Mouse (Mus musculus) lung, embryonic 15.5 days (tissue): ENCODE results near the gene Mrps15. TPM values are rescaled to one million over a fixed set of nuclear protein-coding genes. Genes with fewer than 3 reads are reported as not detected.
A peak's percentile ranks its signal among the peaks of the same experiment; 100 is the strongest.

Source experiments
- ATAC-seq: fragments of 200-750 bp; cut with Nextera tagmentation; 2 replicates; pipeline ENCODE4 v1.8.0; 2017; ENCODE audit warnings: moderate number of reproducible peaks, borderline replicate concordance; ENCODE audit not compliant: low FRiP score, low TSS enrichment; ENCODE audit errors: extremely low read depth
- H3K27ac ChIP-seq: fragments of 300-500 bp; sonication (generic); 2 replicates; pipeline ENCODE4 v1.5.1; 2015; ENCODE audit warnings: moderate library complexity, mild to moderate bottlenecking, inconsistent platforms
- H3K27me3 ChIP-seq: fragments of 300-500 bp; sonication (generic); 2 replicates; pipeline ENCODE4 v1.6.1; 2015; ENCODE audit warnings: inconsistent platforms
- H3K36me3 ChIP-seq: fragments of 300-500 bp; sonication (generic); 2 replicates; pipeline ENCODE4 v1.6.1; 2015; ENCODE audit warnings: inconsistent platforms
- H3K4me1 ChIP-seq: fragments of 300-500 bp; sonication (generic); 2 replicates; pipeline ENCODE4 v1.6.1; 2015; ENCODE audit warnings: inconsistent platforms
- H3K4me2 ChIP-seq: fragments of 300-500 bp; sonication (generic); 2 replicates; pipeline ENCODE4 v1.6.1; 2015; ENCODE audit warnings: inconsistent platforms, mild to moderate bottlenecking, moderate library complexity
- H3K4me3 ChIP-seq: fragments of 300-500 bp; sonication (generic); 2 replicates; pipeline ENCODE4 v1.5.1; 2015; ENCODE audit warnings: mild to moderate bottlenecking, inconsistent platforms
- H3K9ac ChIP-seq: fragments of 300-500 bp; sonication (generic); 2 replicates; pipeline ENCODE4 v1.6.1; 2015; ENCODE audit warnings: inconsistent platforms
- H3K9me3 ChIP-seq: fragments of 300-500 bp; sonication (generic); 2 replicates; pipeline ENCODE4 v1.6.1; 2016; ENCODE audit warnings: inconsistent platforms
- WGBS: fragments of 180-500 bp; shearing (Covaris S2); methylation state at CpG from one replicate; pipeline ENCODE4 v1.1.7; 2015; 5-methylcytosine and 5-hydroxymethylcytosine counted together
- polyA plus RNA-seq: library from polyadenylated mRNA; unstranded; fragments of >200 nt; fragmentation: Nextera tagmentation; extraction: Ambion mirVana; gene quantifications from 2 replicates; pipeline ENCODE4 v1.2.1, GENCODE M21; 2015

Mrps15 gene
- polyA plus RNA-seq, result 127 and 130 TPM in 2 replicates

- Histone ChIP-seq H3K9ac (peak within 1 kb of the TSS; percentile 85), H3K27me3 (no peaks in the 10 kb centered on the region), H3K9me3 (no peaks in the 10 kb centered on the region), H3K4me1 (peaks cover 11% of the 10 kb centered on the region), H3K36me3 (peaks cover 14% of the 10 kb centered on the region; the same call in 1 of the 2 replicates), H3K4me2 (peak within 1 kb of the TSS; percentile 84), H3K4me3 (peak within 1 kb of the TSS; percentile 87), H3K27ac (peak within 1 kb of the TSS; percentile 75)
- peak; percentile 91 for ATAC-seq
- 0% methylated on average over 56 of the region's 56 CpGs for WGBS
These were observed at the start of gene Mrps15 for GRCm38 (mm10) chr4:126046851-126047585. TSS of gene Mrps15 (plus strand) at chr4:126046925.

DNA sequence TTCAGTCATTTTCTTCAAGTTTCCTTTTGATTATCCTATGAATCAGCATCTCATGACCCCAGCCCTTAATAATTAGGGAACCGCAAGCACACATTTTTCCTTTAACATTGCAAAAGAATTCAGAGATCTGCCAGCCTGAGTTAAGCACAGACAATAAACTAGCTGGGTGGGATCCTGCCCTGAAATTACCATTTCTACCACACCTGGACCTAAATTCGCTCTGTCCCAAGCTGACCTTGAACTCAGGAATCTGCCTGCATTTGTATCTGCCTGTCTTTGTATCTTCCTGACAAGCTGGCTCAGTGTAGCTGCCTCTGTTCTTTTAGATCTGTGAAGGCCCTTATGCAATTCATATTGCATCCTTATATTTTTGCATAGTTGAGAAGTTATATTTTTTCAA is 48.9 kb upstream of the Mrps15 start:
- Histone ChIP-seq H3K27me3 (no peaks in the 10 kb centered on the region), H3K9ac (no peak overlapping the region), H3K4me3 (no peak overlapping the region), H3K36me3 (no peaks in the 10 kb centered on the region), H3K4me2 (no peak overlapping the region), H3K27ac (no peak overlapping the region), H3K9me3 (no peaks in the 10 kb centered on the region), H3K4me1 (no peaks in the 10 kb centered on the region)
- ATAC-seq, result no peak
- WGBS, result 83% methylated on average over 2 of the region's 2 CpGs

GRCm38 (mm10) chr4:126001311-126002199 is 45.2 kb upstream of the Mrps15 start:
- 80% methylated on average over 12 of the region's 12 CpGs for WGBS
- Histone ChIP-seq H3K27me3 (no peaks in the 10 kb centered on the region), H3K36me3 (no peaks in the 10 kb centered on the region), H3K4me2 (no peak overlapping the region), H3K27ac (no peak overlapping the region), H3K4me1 (no peaks in the 10 kb centered on the region), H3K9me3 (no peaks in the 10 kb centered on the region), H3K9ac (no peak overlapping the region), H3K4me3 (no peak overlapping the region)
- no peak for ATAC-seq

DNA sequence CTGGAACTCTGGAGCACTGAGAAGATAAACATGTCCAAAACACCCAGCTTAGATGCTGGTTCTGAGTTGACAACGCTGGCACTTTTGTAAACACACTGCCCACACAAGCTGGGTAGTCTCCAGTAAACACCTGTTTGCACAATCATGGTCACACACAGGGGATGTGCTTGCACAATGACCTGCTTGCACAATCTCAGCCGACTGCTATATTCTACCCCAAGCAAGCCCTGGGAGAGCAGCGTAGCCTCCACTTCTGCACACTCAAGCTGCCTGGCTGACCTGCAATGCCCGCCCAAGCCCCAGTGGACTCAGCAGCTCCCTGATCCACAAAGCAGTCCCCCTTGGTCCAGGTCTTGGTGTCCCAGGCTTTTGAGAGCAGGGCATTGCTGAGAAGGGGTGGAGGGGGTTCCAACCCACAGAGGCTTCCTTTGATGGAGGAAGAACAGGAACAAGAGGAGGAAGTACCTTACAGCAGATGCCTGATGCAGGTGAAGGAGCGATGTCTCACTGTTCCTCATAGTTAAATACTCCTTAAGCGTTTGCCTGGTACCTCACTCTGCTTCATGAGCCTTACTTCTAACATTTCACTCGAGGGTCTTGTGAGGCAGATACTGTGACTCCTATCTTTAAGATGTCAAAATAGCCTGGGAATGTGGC is 28.9 kb upstream of the Mrps15 start:
- WGBS, result 71% methylated on average over 7 of the region's 7 CpGs
- no peak overlapping the region for H3K4me2 ChIP-seq
- no peak for ATAC-seq

DNA sequence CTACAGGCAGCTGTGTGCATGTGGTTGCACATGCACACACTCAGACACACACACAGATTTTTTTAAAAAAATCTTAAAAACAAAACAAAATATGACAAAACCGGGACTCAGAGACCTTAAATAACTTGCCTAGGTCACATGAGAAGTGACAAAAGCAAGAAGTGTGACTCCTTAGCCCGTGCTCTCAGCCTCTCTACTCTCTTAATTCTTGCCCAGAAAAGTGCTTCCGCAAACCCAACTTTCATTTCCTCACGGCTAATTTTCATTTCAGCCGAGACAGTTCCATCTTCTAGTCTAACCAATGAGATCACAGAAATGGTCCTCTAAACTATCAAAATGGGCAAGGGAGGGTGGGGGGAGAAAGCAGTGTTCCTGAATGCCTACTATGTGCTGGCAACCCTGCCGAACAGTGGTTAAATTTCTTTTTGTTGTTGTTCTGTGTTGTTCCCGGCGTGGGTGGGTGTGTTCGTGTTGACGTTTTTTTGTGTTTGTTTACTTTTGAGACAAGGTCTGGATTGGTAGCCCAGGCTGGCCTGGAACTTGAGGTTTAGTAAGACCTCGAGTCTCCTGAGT is 27.7 kb upstream of the Mrps15 start:
- Histone ChIP-seq H3K9ac (no peak overlapping the region), H3K27ac (no peak overlapping the region), H3K27me3 (no peaks in the 10 kb centered on the region), H3K4me1 (no peaks in the 10 kb centered on the region), H3K9me3 (no peaks in the 10 kb centered on the region), H3K4me3 (no peak overlapping the region), H3K4me2 (no peak overlapping the region), H3K36me3 (no peaks in the 10 kb centered on the region)
- 70% methylated on average over 11 of the region's 11 CpGs for WGBS
- no peak for ATAC-seq

More for the DNA sequence above, 28.9 kb upstream of the Mrps15 start:
- H3K36me3 ChIP-seq, result no peaks in the 10 kb centered on the region
- no peak overlapping the region for H3K9ac ChIP-seq
- H3K27me3 ChIP-seq, result no peaks in the 10 kb centered on the region
- H3K9me3 ChIP-seq, result no peaks in the 10 kb centered on the region
- H3K4me1 ChIP-seq, result no peaks in the 10 kb centered on the region
- no peak overlapping the region for H3K27ac ChIP-seq
- H3K4me3 ChIP-seq, result no peak overlapping the region

DNA sequence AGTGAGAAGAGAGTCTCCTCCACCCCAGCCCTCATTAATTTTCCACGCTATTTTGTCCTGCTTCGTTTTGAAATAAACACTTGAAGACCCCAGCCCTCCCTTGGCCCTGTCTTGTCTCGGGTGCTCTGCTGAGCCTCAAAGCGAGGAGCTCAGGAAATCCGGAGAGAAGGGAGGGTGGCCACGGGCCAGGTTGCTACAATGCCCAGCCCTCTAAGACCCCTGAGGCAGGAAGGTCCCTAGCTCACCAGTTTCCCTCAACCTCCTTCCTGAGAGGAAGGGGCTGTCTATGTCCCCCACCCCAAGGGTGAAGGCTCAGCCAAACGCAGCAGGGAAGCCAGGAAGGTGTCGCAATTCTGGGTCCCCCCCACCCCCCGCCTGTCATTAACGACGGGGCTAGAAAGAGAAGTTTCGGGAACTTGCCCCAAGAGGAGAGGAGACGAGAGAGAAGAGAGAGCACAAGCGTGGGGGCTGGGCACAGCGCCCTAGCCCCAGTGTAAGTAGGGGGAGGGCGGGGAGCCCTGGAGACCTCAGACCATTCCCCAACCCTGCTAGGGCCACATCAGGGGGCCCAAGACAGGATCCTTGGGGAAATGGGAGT is 22.3 kb upstream of the Mrps15 start, which contains the start of gene Csf3r:
Gene Csf3r (plus strand): TSS at position 248 of the 598 bp plus-strand sequence.
- Histone ChIP-seq H3K4me1 (no peaks in the 10 kb centered on the region), H3K4me3 (no peak within 1 kb of the TSS), H3K27ac (no peak within 1 kb of the TSS), H3K9me3 (no peaks in the 10 kb centered on the region), H3K4me2 (peak within 1 kb of the TSS; percentile 24; the same call in 1 of the 2 replicates), H3K9ac (no peak within 1 kb of the TSS), H3K27me3 (no peaks in the 10 kb centered on the region), H3K36me3 (no peaks in the 10 kb centered on the region)
- WGBS, result 31% methylated on average over 16 of the region's 16 CpGs
- no peak for ATAC-seq

- H3K36me3 ChIP-seq, result no peaks in the 10 kb centered on the region
- no peak overlapping the region for H3K4me2 ChIP-seq
- no peaks in the 10 kb centered on the region for H3K4me1 ChIP-seq
- no peak overlapping the region for H3K9ac ChIP-seq
- no peaks in the 10 kb centered on the region for H3K9me3 ChIP-seq
- ATAC-seq, result no peak
- 66% methylated on average over 5 of the region's 5 CpGs for WGBS
- no peaks in the 10 kb centered on the region for H3K27me3 ChIP-seq
- H3K4me3 ChIP-seq, result no peak overlapping the region
- H3K27ac ChIP-seq, result no peak overlapping the region
These were observed 20.9 kb upstream of the Mrps15 start for GRCm38 (mm10) chr4:126025801-126026200.

GRCm38 (mm10) chr4:126027980-126028379 is 18.7 kb upstream of the Mrps15 start:
- no peaks in the 10 kb centered on the region for H3K27me3 ChIP-seq
- H3K9ac ChIP-seq, result no peak overlapping the region
- H3K27ac ChIP-seq, result no peak overlapping the region
- no peak for ATAC-seq
- H3K36me3 ChIP-seq, result no peaks in the 10 kb centered on the region
- H3K4me3 ChIP-seq, result no peak overlapping the region
- no peaks in the 10 kb centered on the region for H3K9me3 ChIP-seq
- WGBS, result 82% methylated on average over 3 of the region's 3 CpGs
- H3K4me1 ChIP-seq, result no peaks in the 10 kb centered on the region
- H3K4me2 ChIP-seq, result no peak overlapping the region

GRCm38 (mm10) chr4:126029042-126029441 is 17.7 kb upstream of the Mrps15 start:
- H3K4me1 ChIP-seq, result no peaks in the 10 kb centered on the region
- no peak overlapping the region for H3K9ac ChIP-seq
- no peak overlapping the region for H3K4me2 ChIP-seq
- no peaks in the 10 kb centered on the region for H3K36me3 ChIP-seq
- no peak for ATAC-seq
- H3K9me3 ChIP-seq, result no peaks in the 10 kb centered on the region
- no peak overlapping the region for H3K4me3 ChIP-seq
- H3K27ac ChIP-seq, result no peak overlapping the region
- H3K27me3 ChIP-seq, result no peaks in the 10 kb centered on the region
- 54% methylated on average over 3 of the region's 3 CpGs for WGBS

- WGBS, result 69% methylated on average over 5 of the region's 5 CpGs
- Histone ChIP-seq H3K36me3 (no peaks in the 10 kb centered on the region), H3K4me1 (no peaks in the 10 kb centered on the region), H3K27me3 (no peaks in the 10 kb centered on the region), H3K9me3 (no peaks in the 10 kb centered on the region), H3K4me2 (no peak overlapping the region), H3K9ac (no peak overlapping the region), H3K4me3 (no peak overlapping the region), H3K27ac (no peak overlapping the region)
- no peak for ATAC-seq
These were observed 16.0 kb upstream of the Mrps15 start for GRCm38 (mm10) chr4:126030705-126031104.

GRCm38 (mm10) chr4:126035413-126035812 is 11.3 kb upstream of the Mrps15 start:
- 69% methylated on average over 5 of the region's 5 CpGs for WGBS
- Histone ChIP-seq H3K9ac (no peak overlapping the region), H3K4me2 (no peak overlapping the region), H3K4me1 (no peaks in the 10 kb centered on the region), H3K27ac (no peak overlapping the region), H3K4me3 (no peak overlapping the region), H3K9me3 (no peaks in the 10 kb centered on the region), H3K27me3 (no peaks in the 10 kb centered on the region), H3K36me3 (no peaks in the 10 kb centered on the region)
- ATAC-seq, result no peak
